Mouse (Mus musculus) layer of hippocampus, postnatal 10 days (tissue): Measurements from ENCODE around the gene Cdkl2. TPM values are rescaled to one million over a fixed set of nuclear protein-coding genes. Genes with fewer than 3 reads are reported as not detected.
A peak's percentile ranks its signal among the peaks of the same experiment; 100 is the strongest.

Experiments
- DNase-seq, 2 experiments: peaks; one replicate each; pipeline ENCODE4 v3.0.0; 2021; ENCODE audit warnings: low spot score in 2 of 2
- total RNA-seq, 2 experiments: library from RNA; stranded (reverse); gene quantifications; 2 replicates each; pipeline ENCODE4 v1.2.3; 2021

The Cdkl2 gene
- total RNA-seq, 2 experiments from 2014 or later, result 84.3 to 87.2 TPM

DNA sequence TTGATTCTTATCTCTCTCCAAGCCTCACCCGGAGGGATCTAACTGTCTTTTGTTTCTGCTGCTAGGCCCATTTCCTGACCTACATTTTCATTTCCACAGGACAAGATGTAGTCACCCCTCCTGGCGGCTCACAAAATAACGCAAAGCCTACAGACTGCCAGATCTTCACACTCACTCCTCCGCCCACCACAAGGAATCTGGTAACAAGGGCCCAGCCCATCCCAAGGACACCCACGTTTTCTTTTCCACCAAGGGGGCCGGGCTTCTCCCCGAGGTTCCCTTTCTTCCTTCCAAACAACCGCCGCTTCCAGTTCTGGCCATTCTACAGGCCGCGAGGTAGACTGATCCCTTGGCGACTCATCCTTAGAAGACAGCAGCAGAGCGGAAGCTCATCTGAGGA lies 49.1 kb downstream of the Cdkl2 start:
- peak; percentile 22 to 34 for DNase-seq

GRCm38 (mm10) chr5:91993061-91993460 lies 50.6 kb downstream of the Cdkl2 start:
- no peak for DNase-seq

DNA sequence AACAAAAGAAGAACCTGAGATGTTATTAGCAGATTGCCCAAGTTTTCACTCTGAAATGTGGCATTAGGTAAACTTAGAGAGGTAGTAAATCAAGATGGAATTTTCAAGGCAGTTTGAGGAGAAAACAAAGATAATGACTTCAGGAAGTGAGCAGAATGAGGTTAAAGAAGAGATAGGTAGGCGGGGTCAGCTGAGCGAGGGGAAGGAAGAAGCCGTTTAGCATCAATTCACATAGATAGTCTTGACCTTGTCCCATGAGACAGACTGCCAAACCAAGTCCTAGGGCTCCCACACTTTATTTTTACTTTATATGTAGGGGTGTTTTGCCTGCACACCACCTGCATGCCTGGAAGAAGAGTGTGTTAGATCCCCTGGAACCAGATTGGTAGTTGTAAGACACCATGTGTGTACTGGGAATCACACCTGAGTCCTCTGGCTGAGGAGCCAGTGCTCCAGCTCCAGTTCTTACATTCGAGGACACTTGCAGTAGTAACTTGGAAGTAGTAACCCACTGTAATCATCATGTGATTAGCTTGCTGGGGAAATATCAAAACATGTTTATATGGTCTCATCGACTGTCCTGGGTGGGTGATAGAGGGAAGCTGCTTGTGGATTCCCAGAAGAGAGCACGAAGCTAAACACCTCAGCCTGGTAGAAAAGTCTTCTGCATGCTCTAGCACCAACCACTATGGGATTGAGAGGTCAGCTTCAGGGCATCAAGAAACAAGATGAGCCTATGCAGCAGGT lies 52.3 kb downstream of the Cdkl2 start:
- no peak for DNase-seq

DNA sequence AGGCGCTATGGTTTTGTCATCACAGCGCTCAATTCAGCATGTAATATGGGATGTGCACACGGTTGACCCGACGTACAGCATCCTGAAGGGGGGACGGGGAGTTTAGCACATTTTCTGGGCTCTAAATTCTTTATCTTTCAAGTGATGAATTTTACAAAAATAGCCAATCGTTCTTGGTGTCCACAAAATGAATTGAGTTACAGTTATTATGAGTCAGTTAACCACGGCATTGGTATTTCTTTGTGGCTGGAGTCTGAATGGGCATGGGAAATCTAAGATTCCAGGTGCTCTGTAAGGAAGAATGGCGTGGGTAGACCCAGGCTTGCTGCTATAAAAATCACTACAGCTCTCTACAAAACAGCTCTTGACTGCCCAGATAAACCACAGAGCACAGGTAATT lies 54.4 kb downstream of the Cdkl2 start:
- no peak for DNase-seq

DNA sequence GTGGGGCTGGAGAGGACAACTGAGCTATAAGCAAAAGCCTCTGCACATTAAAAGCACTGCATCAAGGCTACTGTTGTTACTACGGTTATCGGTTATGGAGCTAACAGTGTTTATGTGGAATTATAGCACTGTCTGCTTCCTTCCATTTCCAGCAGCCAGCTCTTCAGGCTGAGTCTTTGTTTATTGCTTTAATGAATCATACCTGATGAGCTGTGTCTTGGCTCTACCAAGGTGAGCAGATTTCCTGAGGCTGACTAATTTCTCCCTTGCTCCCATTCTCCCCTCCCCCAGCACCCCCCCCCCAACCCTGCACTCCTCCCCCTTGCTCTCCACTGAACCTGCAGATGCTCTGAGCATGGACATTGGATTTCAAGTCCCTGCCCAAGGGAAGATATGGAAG lies 55.9 kb downstream of the Cdkl2 start:
- no peak for DNase-seq

GRCm38 (mm10) chr5:91987236-91987635 lies 56.4 kb downstream of the Cdkl2 start, which contains the start of gene Odaph:
Gene Odaph (plus strand): TSS chr5:91987475.
- no peak for DNase-seq

DNA sequence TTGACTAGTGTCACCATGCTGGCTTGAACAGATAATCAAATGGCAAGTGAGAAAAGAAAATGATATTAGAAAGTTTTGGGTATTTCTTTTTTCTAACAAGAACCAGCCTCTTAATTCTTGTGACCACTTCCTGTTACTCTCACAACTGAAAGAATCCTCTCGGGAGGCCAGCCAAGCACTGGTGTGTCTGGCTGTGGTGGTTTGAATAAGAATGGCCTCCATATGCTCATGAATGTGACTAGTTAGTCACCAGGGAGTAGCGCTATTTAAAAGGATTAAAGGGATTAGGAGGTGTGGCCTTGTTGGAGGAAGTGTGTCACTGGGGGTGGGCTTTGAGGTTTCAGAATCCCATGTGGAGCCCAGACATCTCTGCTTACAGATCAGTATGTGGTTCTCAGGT lies 58.0 kb downstream of the Cdkl2 start:
- DNase-seq, result no peak

GRCm38 (mm10) chr5:91983490-91983889 lies 60.2 kb downstream of the Cdkl2 start:
- DNase-seq, result no peak

DNA sequence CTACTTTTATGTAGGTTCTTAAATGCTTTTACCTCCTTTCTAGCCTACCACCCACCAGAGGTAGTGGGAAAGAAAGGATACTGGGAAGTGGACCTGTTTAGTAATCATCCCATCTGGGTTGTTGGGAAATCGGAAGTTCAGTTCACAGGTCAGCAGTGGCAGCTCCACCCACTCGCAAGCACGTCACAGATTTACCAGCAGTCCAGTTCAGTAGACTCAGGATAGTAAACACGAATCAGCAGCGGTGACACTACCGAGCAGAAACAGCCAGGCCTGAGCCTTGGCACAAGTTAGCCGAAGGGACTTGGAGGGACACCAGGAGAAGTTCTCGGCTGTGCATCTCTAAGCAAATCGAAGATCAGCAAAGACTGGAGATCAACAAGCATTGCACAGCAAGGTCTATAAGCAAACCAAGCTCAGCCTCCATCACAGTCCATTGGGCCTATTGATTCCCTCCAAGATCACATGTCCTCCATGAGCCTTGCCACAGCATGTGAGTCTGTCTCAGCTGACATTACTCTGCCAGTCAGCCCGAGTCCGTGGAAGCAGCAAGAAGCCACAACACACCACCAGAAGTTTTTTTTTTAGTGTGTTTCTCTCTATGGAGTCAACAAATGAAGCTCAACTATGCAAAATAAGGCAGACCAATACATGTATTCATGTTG lies 62.4 kb downstream of the Cdkl2 start:
- no peak for DNase-seq

DNA sequence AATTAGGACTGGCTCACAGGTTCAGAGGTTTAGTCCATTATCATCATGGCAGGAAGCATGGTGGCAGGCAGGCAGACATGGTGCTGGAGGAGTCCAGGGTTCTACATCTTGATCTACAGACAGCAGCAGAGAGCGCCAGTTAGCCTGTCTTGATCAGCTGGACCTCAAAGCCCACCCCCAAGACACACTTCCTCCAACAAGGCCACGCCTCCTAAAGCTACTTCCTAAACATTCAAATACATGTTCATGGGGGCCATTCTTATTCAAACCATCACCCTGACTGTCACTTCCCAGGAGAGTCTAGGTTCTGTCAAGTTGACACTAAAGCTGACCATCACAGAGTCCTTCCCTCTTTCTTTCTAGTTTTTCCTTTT lies 66.3 kb downstream of the Cdkl2 start:
- DNase-seq, result no peak

- no peak for DNase-seq
Observed at GRCm38 (mm10) chr5:91976566-91977396, 66.9 kb downstream of the Cdkl2 start.

DNA sequence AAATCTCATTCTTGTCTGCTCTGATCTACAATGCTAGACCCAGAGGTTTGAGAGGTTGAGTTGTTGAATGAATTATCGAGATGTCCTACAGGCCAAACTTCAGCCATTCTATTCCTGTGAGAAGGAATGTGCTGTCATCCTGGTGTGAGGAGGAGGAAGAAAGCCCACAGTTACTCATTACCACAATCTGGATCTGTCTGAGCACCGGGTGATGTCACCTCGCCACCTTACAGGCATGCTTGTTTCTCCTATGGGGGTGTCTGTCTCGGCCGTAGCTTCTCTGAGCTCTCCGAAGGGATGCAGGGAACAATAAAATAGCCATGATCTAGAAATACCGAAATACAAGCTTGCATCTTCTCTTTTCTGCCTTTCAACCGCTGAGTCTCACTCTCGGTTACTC lies 67.9 kb downstream of the Cdkl2 start:
- no peak for DNase-seq

DNA sequence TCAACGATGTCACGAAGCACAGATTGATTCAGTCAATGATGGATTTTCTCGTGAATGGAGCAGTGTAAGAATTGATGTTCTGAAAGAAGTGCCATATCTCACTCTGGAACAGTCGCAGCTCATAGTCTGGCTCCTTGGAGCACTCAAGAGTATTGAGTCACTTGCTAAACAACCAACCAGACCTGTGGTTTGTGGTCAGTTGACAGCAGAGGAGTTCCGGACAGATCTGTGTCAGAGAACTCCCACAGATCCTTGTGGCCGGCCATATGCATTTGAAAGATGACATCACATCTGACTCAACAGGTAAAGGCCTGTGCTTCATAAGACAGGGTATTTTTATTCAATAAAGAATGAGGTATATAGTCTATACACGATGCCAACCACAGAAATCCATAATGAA lies 69.7 kb downstream of the Cdkl2 start:
- no peak for DNase-seq

- no peak for DNase-seq
Observed at GRCm38 (mm10) chr5:91972046-91972445, 71.6 kb downstream of the Cdkl2 start.

DNA sequence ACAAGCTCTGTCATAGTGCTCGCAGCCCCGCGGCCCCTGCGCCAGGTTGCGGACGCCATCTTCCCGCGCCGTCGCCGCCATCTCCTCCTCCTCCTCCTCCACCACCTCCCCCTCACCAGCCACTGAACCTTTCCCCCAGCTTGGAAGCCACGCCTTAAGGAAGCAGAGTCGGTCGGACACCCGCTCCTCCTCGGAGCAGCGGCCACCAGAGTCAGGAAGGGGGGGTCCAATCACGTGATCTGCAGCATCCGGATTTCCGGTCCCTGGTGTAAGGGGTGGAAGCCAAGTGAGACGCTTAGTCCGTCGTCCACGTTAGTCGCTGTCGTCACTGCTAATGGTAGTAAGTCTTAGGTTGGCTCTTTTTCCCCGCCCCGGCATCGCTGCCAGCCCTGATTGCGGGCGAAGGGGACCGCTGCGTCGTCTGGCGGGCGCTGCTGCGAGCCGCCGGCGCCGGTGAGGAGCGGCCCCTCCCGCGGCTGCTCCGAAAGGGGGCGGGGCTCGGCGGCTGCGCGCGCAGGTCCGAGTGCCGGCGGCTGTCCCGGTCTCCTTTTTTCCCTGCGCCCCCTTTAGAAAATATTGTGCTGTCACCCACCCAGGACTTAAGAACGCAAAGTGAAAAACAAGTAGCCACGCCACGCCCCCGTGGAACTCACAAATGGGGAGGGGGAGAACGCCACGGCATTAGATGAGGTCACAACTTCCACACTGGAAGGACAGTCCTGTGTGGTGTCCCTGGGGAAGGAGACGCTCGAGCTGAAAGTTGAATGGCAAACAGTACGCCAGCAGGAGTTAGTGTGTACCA lies 80.8 kb downstream of the Cdkl2 start, which contains the start of gene Rchy1:
TSS of gene Rchy1 (minus strand) at position 430 of the 802 bp plus-strand sequence.
- DNase-seq, result peak; percentile 86 to 92

DNA sequence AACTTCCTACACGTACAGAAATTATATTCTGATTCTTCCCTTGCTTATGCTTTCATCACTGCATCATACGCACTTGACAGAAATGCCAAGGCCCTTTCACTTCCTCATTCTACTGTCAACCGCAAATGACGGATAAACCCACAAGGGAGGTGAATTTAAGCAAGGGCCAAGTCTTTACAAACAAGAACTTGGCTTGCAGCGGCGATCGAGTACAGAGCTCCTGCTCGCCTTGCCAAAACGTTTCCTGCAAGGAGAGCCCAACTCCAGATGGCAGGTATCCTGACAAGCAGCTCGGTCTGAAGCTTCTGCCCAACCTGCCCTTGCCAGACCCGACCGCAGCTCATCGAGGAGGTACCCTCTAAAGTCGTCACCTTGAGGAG lies 81.4 kb downstream of the Cdkl2 start:
- no peak for DNase-seq

DNA sequence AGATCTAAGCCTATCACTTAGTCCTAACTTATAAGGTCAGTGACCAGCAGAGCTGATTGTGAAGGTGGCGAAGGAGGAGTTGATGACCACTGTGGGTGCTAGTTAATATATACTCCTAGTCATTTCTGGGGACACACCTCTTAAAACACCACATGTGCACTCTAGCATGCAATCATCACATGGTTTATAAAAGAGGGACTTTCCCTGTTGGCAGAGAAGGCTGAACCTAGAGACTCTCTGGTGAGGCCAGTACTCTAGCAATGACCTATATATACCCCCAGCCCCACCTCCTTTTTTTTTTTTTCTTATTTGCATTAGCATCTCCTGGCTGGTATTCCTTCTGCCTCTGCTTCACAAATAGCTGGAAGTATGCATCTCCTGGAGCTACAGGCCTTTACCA lies 82.3 kb downstream of the Cdkl2 start:
- no peak for DNase-seq

- peak in 1 of 2 experiments; percentile 22 for DNase-seq
Observed at GRCm38 (mm10) chr5:91960606-91961254, 83.0 kb downstream of the Cdkl2 start.

DNA sequence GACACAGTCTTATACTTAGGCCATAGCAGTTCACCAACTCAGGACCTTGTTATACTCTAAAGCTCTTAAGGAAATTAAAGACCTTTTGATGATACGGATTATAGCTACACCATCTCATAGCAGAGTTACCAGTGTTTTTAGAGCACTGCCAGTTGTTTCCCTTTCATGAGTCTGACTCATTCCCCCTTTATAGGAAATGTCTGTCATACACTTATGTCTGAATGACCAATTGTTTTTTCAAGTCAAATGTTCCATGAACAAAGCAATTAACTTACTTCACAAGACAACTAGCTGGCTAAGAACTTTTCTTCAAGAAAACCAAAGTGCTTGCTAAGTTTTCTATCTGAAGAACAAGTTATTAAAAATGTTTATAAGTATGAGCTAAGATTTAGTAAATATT lies 83.7 kb downstream of the Cdkl2 start:
- DNase-seq, result no peak

DNA sequence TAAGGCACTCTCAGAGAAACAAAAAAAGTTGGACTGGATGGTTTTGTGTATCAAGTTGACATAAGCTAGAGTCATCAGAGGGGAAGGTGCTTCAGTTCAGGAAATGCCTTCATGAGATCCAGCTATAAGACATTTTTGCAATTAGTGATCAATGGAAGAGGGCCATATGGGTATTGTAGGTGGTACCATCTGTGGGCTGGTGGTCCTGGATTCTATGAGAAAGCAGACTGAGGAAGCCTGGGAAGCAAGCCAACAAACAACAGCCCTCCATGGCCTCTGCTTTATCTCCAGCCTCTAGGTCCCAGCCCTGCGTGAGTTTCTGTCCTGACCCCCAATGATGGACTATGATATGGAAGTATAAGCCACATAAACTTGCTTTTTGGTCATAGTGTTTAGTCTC lies 84.6 kb downstream of the Cdkl2 start:
- no peak for DNase-seq
